Mouse (Mus musculus): ENCODE results near the gene Oard1.

Gene Oard1

DNA sequence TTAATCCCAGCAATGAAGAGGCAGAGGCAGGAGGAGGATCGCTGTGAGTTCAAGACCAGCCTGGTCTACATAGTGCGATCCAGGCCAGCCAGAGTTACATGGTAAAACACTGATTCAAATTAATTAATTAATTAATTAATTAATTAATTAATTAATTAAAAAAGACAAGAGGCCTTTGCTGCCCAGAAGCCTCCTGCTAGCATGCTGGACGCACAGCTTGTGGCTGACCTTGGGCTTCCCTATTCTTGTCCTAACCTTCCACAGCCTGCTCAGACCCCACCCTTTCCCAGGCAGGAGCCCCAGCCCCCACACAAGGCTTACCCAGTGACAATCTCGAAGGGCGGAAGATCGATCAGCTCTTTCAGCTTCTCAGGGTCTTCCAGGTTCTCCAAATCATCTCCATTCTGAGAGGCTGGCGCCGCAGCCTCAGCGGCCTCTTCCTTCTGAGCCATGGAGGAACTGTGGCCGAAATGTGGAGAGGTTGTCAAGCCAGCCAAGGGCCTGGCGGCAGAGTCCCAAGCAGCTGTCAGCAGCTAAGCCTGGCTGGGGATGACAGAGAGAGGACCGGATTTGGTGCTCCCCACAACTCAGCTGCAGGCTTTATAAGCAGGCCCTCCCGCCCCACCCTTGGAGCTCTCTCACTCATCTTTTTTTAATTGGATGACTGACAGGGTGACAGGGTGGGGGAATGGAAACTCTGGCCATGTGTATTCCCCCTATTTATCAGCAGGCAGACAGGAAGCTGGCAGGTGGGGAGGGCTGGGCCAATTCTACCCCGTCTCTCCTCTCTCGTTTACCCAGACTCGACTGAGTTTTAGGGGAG lies 22.6 kb downstream of the Oard1 start, which contains the start of gene Apobec2:
TSS of gene Apobec2 (minus strand) at position 773 of the 823 bp plus-strand sequence.
- in situ Hi-C loops (cut with MboI; ENCODE audit: low pct_unique_long_range_greater_than_20kb in 1 of 2, low sequenced_read_pairs in 2 of 2, unreplicated experiment in 1 of 2) = no loop called here

- in situ Hi-C loops (cut with MboI; ENCODE audit: low pct_unique_long_range_greater_than_20kb in 1 of 2, low sequenced_read_pairs in 2 of 2, unreplicated experiment in 1 of 2) = no loop called here
Observed at GRCm38 (mm10) chr17:48433006-48433655, 23.3 kb downstream of the Oard1 start.

DNA sequence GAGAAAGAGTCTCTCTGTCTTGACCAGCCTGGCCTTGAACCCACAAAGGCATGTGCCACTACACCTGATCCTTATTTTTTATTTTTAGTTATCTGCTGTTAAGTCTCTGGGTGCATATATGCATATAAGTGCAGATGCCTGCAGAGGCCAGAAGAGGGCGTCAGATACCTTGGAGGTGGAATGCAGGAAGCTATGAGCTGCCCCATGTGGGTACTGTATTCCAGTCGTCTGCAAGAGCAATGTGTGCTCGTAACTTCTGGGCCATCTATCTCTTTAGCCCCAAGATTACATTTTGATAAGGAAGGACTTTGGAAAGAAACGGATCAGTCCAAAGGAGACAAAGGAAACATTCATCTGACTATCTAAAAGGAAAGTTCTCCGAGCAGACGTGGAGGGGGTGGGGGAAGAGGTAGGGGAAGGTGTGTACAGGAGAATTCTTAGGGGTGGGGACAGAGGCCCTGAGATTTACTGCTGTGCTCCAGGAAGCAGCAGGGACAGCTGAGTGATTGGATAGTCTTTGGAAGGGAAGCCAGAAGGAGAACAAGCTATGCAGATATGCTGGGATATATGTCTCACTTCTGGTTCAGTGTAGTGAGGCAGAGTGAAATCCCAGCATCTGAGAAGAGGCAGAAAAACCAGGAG lies 24.0 kb downstream of the Oard1 start:
- in situ Hi-C loops (cut with MboI; ENCODE audit: low pct_unique_long_range_greater_than_20kb in 1 of 2, low sequenced_read_pairs in 2 of 2, unreplicated experiment in 1 of 2) = no loop called here

GRCm38 (mm10) chr17:48434479-48434878 lies 24.7 kb downstream of the Oard1 start:
- in situ Hi-C loops (cut with MboI; ENCODE audit: low pct_unique_long_range_greater_than_20kb in 1 of 2, low sequenced_read_pairs in 2 of 2, unreplicated experiment in 1 of 2) = no loop called here

GRCm38 (mm10) chr17:48436487-48436886 lies 26.7 kb downstream of the Oard1 start:
- in situ Hi-C loops (cut with MboI; ENCODE audit: low pct_unique_long_range_greater_than_20kb in 1 of 2, low sequenced_read_pairs in 2 of 2, unreplicated experiment in 1 of 2) = no loop called here

DNA sequence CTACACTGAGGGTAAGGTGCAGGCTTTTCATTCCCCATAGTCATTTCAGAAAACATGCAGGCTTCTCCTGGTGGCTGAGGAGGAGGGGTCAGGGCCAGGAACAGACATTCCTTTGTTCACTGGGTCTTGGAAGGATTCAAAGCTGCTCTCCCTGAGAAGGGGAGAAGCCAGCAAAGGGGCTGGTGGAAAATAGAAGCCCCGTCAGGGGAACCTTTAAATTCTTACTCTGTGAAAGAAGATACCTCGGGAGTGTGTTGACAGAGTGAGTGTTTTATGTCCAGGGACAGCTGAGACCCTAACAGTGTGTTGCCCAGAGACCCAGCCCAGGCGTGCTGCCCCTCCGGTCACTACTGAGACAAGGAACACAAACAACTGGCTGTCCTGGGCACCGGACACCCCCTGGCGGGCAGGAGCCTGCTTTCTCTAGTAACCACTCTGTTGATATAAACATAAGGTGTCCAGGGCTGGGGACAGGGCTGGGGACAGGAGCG lies 27.7 kb downstream of the Oard1 start:
- in situ Hi-C loops (cut with MboI; ENCODE audit: low pct_unique_long_range_greater_than_20kb in 1 of 2, low sequenced_read_pairs in 2 of 2, unreplicated experiment in 1 of 2) = no loop called here

GRCm38 (mm10) chr17:48442745-48443457 lies 33.1 kb downstream of the Oard1 start:
- in situ Hi-C loops (cut with MboI; ENCODE audit: low pct_unique_long_range_greater_than_20kb in 1 of 2, low sequenced_read_pairs in 2 of 2, unreplicated experiment in 1 of 2) = no loop called here

- in situ Hi-C loops (cut with MboI; ENCODE audit: low pct_unique_long_range_greater_than_20kb in 1 of 2, low sequenced_read_pairs in 2 of 2, unreplicated experiment in 1 of 2) = no loop called here
Observed at GRCm38 (mm10) chr17:48443542-48444145, 33.8 kb downstream of the Oard1 start.

DNA sequence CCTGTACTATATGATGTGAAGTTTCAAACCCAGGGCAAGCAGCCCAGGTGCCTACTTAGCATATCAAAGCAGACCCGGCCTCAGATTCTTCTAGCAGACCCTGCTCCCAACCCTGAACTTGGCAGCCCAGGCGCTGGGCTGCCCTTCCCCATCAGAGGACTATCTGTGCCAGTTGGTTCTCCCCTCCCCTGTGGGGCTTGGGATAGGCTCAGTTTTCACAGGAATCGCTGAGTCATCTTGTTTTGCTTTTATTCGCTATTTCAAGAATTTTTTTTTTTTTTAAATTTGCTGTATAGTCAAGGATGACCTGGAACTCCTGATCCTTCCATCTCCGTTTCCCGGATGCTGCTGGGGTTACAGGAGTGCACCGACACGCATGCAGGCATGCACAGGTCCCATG lies 37.9 kb downstream of the Oard1 start:
- in situ Hi-C loops (cut with MboI; ENCODE audit: low pct_unique_long_range_greater_than_20kb in 1 of 2, low sequenced_read_pairs in 2 of 2, unreplicated experiment in 1 of 2) = no loop called here

DNA sequence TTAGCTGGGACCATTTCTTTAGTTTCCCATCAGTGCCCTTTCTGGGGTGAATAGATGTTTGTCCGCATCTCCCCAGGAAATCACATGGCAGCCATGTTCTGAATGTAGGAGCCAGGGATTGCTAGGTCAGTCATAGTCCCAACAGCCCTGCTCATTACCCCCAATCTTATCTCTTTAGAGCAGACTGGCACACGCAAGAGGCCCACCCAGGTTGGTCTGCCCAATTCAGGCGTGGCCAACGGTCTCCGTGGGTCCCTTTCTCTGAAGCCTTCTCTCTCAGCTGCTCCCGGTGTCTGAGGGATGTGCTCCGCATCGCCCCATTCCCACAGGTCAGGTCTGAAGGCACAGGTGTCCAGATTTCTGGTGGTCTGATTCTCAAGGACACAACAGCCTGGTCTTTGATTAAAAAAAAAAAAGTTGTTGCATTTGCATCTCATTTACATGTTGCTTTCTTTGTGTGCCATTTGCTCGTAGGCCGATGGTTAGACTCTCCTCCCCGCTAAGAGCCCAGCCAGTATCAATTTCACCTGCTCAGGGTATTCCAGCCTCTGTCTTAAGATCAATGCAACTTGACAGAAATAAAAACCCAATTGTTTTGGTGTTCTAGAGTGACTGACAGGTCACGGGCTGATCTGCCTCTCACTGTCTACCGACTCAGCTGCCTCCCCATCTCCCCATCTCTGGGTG lies 41.0 kb downstream of the Oard1 start:
- in situ Hi-C loops (cut with MboI; ENCODE audit: low pct_unique_long_range_greater_than_20kb in 1 of 2, low sequenced_read_pairs in 2 of 2, unreplicated experiment in 1 of 2) = no loop called here

DNA sequence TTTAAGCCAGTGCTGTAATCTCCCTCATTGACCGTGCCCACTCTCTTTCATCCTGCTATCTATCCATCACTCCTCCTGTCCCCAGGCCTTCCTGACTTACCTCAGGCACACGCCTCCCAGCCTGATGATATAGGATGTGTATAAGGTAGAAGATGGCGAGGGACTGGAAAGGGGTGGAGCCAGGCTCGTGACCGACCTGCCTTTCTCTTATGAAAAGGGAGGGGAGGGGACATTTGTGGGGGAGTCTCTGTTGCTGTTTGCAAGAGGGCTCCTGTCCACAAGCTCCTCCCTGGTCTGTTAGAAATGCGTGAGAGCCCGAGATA lies 41.5 kb downstream of the Oard1 start, which contains the start of gene Tspo2:
TSS of gene Tspo2 (minus strand) at position 170 of the 323 bp plus-strand sequence.
- in situ Hi-C loops (cut with MboI; ENCODE audit: low pct_unique_long_range_greater_than_20kb in 1 of 2, low sequenced_read_pairs in 2 of 2, unreplicated experiment in 1 of 2) = no loop called here

GRCm38 (mm10) chr17:48451753-48452444 lies 42.1 kb downstream of the Oard1 start:
- in situ Hi-C loops (cut with MboI; ENCODE audit: low pct_unique_long_range_greater_than_20kb in 1 of 2, low sequenced_read_pairs in 2 of 2, unreplicated experiment in 1 of 2) = no loop called here

GRCm38 (mm10) chr17:48453489-48453888 lies 43.7 kb downstream of the Oard1 start:
- in situ Hi-C loops (cut with MboI; ENCODE audit: low pct_unique_long_range_greater_than_20kb in 1 of 2, low sequenced_read_pairs in 2 of 2, unreplicated experiment in 1 of 2) = no loop called here

DNA sequence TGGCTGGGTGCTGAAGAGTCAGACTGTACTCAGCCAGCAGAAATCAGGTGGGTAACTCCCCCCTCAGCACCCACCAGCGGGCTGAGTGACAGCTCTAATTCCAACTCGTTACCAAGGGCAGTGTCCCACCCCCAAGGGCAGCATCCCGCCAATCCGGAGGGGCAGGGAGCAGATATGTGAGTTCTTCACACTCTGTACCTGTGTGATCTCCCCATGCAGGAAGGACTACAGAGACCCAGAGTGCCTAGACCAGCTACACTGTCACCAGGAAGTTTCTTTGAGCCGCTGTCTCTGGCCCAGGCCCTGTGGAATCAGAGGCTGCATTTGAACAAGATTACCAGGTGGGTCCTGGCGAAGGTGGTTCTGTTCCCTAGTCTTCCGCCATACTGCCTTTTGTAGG lies 44.4 kb downstream of the Oard1 start:
- in situ Hi-C loops (cut with MboI; ENCODE audit: low pct_unique_long_range_greater_than_20kb in 1 of 2, low sequenced_read_pairs in 2 of 2, unreplicated experiment in 1 of 2) = no loop called here

- in situ Hi-C loops (cut with MboI; ENCODE audit: low pct_unique_long_range_greater_than_20kb in 1 of 2, low sequenced_read_pairs in 2 of 2, unreplicated experiment in 1 of 2) = no loop called here
Observed at GRCm38 (mm10) chr17:48454688-48455087, 44.9 kb downstream of the Oard1 start, which contains the start of gene Unc5cl. Gene Unc5cl, plus strand, starts transcription at chr17:48454901.

DNA sequence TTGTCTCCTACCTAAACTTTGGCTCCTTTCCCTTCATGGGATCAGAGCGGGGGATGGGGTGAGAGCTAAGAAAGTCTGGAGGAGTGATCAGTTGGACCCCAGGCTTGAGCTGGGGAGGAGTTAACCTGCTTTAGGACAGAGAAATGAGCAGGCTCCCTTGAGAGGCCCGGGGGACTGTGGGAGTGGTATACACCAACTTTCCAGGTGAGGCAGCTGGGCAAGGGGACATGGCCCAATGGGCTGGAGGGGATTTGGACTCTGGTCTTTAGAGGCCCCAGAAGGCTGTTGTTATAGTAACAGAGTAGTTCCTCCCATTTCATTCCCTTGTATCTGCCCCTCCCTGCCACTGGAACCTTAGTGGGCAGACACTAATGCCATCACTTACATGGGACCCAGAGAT lies 46.1 kb downstream of the Oard1 start:
- in situ Hi-C loops (cut with MboI; ENCODE audit: low pct_unique_long_range_greater_than_20kb in 1 of 2, low sequenced_read_pairs in 2 of 2, unreplicated experiment in 1 of 2) = no loop called here

DNA sequence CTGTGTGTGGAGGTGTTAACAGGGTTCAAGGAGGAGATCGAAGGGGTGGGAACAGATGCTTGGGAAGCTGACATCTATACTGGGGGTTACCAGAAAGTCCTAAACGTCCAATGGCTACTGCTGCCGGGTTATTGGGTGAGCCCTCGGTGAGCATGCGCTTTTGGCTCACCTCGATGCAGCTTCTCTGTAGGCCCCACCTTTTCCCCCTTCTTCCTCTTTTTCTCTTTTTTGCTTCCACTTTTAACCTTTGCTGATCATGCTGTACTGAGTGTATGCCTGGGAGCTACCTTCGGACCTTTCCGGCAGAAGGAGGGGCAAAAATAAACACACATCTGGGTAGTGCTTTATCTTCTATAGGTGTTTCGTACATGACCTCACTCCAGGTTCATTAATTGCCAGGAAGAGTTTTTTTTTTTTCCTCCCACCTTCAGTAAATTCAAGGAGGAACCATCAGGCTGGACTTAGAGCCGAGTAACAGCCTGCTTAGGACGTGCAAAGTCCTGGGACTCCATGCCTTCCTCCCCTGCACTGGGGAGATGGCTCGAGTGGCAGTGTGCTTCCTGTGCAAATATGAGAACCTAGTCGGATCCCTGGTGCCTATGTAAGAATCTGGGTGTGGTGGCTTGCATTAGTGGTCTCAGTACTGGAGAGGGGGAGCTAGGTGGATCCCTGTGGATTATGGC lies 48.3 kb downstream of the Oard1 start:
- in situ Hi-C loops (cut with MboI; ENCODE audit: low pct_unique_long_range_greater_than_20kb in 1 of 2, low sequenced_read_pairs in 2 of 2, unreplicated experiment in 1 of 2) = no loop called here
